Mouse (Mus musculus): Measurements from ENCODE around the gene Mlx. TPM values are rescaled to one million over a fixed set of nuclear protein-coding genes. Genes with fewer than 3 reads are reported as not detected.

Gene Mlx
- polyA plus RNA-seq, 1 experiment: 67.5 TPM

GRCm38 (mm10) chr11:101060126-101060525, 27.0 kb upstream of the Mlx start:
- Histone ChIP-seq H3K4me3 (ENCODE audit: insufficient read depth, low read depth, low read length) (no peak overlapping the region), H3K4me1 (ENCODE audit: control insufficient read depth, insufficient read depth, insufficient read length, low read length) (peaks cover 53% of the 10 kb centered on the region), H3K27ac (replicated peaks; ENCODE audit: low read depth, low read length) (peak overlapping the region; percentile 100)

GRCm38 (mm10) chr11:101061049-101061448, 26.0 kb upstream of the Mlx start:
- Histone ChIP-seq H3K4me1 (ENCODE audit: control insufficient read depth, insufficient read depth, insufficient read length, low read length) (peaks cover 53% of the 10 kb centered on the region), H3K4me3 (ENCODE audit: insufficient read depth, low read depth, low read length) (no peak overlapping the region), H3K27ac (replicated peaks; ENCODE audit: low read depth, low read length) (peak overlapping the region; percentile 94)

DNA sequence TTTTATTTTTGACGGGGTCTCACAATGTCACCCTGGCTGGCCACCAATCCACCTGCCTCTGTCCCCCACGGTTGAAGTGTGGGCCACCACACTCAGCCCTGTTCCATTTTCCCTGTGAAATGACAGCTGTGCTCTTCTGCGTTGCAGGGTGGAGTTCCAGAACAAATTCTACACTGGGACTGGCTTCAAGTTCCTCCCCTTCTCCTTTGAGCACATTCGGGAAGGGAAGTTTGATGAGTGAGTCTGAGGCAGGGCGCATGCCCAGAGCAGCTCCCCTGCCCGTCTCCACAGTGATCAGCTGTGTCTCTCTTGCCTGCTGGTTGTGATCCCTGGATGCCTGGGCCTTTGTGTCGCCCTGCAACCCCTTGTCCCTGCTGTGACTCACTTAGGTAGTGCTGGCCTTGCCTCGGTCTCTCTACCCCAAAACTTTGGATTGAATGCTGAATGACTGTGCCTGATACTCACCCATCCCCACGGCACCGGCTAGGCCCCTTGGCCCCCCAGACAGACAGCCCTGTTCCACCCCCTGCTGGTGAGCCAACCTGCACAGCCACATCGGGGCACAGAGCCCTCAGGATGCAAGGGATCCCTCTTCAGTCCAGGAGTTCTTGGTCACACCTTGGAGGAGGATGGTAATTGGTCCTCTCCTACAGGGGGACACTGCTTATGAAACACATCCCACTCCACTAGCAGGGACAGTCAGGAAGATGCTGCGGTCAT, 24.8 kb upstream of the Mlx start:
- peak overlapping the region; percentile 94 for H3K27ac ChIP-seq (replicated peaks; ENCODE audit: low read depth, low read length)
- no peak overlapping the region for H3K4me3 ChIP-seq (ENCODE audit: insufficient read depth, low read depth, low read length)
- peaks cover 53% of the 10 kb centered on the region for H3K4me1 ChIP-seq (ENCODE audit: control insufficient read depth, insufficient read depth, insufficient read length, low read length)

DNA sequence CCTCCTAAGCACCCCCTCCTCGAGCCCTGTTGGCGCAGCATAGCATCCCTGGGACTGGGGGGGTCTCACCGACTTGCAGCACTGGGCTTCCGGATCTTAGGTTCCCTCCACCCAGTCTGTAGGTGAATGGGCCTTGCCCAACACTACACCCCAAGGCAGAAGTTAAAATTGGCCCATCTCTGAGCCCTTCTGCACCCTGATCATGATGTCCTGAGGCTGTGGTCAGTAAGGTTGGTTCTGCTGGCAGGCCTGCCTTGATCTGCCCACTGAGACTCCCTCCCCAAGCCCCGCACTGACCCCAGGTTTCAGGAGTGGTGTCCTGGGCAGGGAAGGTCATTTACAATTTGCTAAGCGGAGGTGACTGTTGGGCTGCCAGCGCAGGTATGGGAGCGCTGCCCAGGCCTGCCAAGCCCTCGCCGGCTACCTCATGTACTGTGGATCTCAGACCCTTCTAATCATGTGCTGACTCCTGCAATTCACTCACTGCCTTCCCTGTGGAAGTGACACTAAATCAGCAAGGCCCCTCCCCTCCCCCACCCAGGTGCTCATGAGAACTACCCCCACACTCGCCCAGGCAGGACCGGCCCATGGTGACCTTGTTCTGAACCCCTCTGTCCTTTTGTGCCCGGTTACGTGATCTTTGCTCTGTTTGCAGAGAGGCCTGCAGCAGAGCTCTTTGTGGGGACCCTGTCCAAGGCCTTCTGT, 24.0 kb upstream of the Mlx start:
- Histone ChIP-seq H3K27ac (replicated peaks; ENCODE audit: low read depth, low read length) (peak overlapping the region; percentile 94), H3K4me1 (ENCODE audit: control insufficient read depth, insufficient read depth, insufficient read length, low read length) (peaks cover 53% of the 10 kb centered on the region), H3K4me3 (ENCODE audit: insufficient read depth, low read depth, low read length) (no peak overlapping the region)

DNA sequence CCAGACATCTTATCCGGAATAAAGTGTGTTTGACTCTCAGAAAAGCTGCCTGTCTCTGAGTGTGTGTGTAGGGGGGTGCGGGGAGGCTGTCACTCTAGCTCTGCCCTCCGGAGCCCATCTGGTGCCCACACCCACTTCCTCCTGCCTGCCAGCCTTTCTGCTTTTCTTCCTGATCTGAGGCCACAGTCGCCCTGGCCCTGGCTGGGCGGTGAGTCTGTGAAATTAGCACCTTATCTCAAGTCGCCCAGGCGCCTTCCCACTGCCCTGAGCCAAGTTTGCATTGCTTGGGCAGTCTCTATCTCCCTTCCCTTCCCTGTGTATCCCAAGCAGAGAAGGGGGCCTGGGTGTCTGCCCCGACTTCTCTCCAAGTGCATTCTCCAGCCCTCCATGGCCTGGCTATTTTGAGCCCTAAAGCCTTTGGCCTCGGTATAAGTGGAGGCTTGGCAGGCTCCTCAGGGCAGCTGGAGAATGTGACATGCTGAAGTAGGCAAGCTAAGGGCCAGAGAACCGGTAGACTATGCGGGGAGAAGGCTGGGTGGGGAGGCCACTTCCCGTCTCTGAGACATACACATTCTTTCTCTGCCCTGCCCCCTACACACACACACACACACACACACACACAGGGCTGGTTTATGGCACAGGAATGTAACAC, 23.3 kb upstream of the Mlx start:
- Histone ChIP-seq H3K4me3 (ENCODE audit: insufficient read depth, low read depth, low read length) (no peak overlapping the region), H3K4me1 (ENCODE audit: control insufficient read depth, insufficient read depth, insufficient read length, low read length) (peaks cover 48% of the 10 kb centered on the region), H3K27ac (replicated peaks; ENCODE audit: low read depth, low read length) (peak overlapping the region; percentile 94)

GRCm38 (mm10) chr11:101064462-101064861, 22.6 kb upstream of the Mlx start:
- Histone ChIP-seq H3K27ac (replicated peaks; ENCODE audit: low read depth, low read length) (peak overlapping the region; percentile 94), H3K4me1 (ENCODE audit: control insufficient read depth, insufficient read depth, insufficient read length, low read length) (peaks cover 43% of the 10 kb centered on the region), H3K4me3 (ENCODE audit: insufficient read depth, low read depth, low read length) (no peak overlapping the region)

DNA sequence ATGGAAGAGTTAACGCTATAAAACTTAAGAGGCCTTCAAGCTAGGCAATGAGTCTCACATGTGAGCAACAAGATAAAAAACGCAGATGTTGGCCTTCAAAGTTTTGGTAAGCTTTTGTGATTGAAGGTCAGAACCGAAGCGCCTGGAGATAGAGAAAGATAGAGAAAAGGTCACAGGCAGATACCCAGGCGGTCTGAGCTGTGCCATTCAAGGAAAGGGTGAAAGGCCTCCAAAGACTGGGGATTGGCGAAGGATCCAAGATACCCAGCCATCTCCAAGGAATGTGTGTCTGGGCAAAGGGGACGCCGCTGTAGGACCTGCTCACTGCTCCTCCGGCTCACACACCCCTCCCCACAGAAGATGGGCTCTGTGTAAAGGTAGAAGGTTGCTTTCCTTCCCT, 22.1 kb upstream of the Mlx start:
- no peak overlapping the region for H3K4me3 ChIP-seq (ENCODE audit: insufficient read depth, low read depth, low read length)
- peak overlapping the region; percentile 94 for H3K27ac ChIP-seq (replicated peaks; ENCODE audit: low read depth, low read length)
- H3K4me1 ChIP-seq (ENCODE audit: control insufficient read depth, insufficient read depth, insufficient read length, low read length): peaks cover 38% of the 10 kb centered on the region

- Histone ChIP-seq H3K27ac (replicated peaks; ENCODE audit: low read depth, low read length) (peak overlapping the region; percentile 94; the same call in 1 of the 2 replicates), H3K4me3 (ENCODE audit: insufficient read depth, low read depth, low read length) (peak overlapping the region; percentile 24), H3K4me1 (ENCODE audit: control insufficient read depth, insufficient read depth, insufficient read length, low read length) (peaks cover 25% of the 10 kb centered on the region)
These were observed 20.3 kb upstream of the Mlx start for GRCm38 (mm10) chr11:101066549-101067412.

DNA sequence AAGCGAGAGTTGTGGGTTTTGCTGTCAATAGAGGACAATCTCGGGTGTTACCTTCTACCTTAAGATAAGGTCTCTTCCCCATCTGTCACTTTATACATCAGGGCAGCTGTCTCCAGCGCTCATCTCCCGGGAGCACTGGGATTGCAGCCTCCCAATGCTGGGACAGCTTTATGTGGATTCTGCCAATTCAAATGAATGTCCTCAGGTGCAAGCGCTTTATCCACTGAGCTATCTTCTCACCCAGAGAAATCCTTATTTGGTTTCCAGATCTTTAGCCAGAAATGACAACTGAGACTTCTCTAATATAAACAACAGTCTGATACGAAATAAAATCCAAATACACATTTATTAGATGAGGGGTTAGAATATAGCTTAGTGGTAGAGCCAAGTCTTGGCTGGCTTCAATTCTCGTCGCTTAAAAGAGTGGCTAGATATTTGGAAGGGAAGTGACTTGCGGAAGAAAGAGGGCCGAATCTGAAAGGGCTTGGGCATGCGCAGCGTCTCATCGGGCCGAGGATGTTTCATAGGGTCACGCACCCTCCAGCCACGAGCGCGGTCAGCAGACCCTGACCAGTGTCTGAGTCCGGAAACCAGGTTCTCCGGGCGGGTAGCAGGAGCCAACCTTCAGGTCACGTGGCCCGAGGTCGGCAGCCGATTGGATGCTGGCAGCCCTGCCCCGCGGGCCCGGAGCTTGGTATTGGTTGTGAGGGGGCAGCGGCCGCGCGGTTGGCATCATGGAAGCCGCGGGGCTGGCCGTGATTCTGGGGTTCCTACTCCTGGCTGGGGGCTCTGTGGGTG, 17.5 kb upstream of the Mlx start, which contains the start of gene Naglu:
Naglu (plus strand) TSS at position 622 of the 798 bp plus-strand sequence.
- Histone ChIP-seq H3K4me1 (ENCODE audit: control insufficient read depth, insufficient read depth, insufficient read length, low read length) (peaks cover 1% of the 10 kb centered on the region; the same call in 1 of the 2 replicates), H3K27ac (replicated peaks; ENCODE audit: low read depth, low read length) (peak within 1 kb of the TSS; percentile 58), H3K4me3 (ENCODE audit: insufficient read depth, low read depth, low read length) (peak within 1 kb of the TSS; percentile 77)

DNA sequence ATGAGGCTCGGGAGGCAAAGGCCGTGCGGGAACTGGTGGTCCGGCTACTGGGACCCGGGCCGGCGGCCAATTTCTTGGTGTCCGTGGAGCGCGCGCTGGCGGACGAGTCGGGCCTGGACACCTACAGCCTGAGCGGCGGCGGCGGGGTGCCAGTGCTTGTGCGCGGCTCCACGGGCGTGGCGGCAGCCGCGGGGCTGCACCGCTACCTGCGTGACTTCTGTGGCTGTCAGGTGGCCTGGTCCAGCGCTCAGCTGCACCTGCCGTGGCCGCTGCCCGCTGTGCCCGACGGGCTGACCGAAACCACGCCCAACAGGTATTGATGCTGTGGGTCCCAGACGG, 16.9 kb upstream of the Mlx start:
- Histone ChIP-seq H3K27ac (replicated peaks; ENCODE audit: low read depth, low read length) (no peak overlapping the region), H3K4me1 (ENCODE audit: control insufficient read depth, insufficient read depth, insufficient read length, low read length) (no peaks in the 10 kb centered on the region), H3K4me3 (ENCODE audit: insufficient read depth, low read depth, low read length) (peak overlapping the region; percentile 77)

DNA sequence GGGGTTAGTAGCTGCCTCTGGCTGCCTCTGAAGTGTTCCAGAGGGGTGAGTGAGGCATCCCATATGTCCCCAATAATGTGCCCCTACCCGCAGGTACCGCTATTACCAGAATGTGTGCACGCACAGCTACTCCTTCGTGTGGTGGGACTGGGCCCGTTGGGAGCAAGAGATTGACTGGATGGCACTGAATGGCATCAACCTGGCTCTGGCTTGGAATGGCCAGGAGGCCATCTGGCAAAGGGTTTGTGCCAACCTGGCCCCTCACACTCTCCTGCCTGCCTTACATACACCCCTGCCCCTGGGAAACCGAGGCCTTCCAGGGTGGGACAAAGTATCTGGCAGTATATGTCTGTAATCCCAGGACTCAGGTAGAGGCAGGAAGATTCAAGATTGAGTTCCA, 16.1 kb upstream of the Mlx start:
- H3K27ac ChIP-seq (replicated peaks; ENCODE audit: low read depth, low read length): no peak overlapping the region
- H3K4me1 ChIP-seq (ENCODE audit: control insufficient read depth, insufficient read depth, insufficient read length, low read length): no peaks in the 10 kb centered on the region
- no peak overlapping the region; the same call in 1 of the 2 replicates for H3K4me3 ChIP-seq (ENCODE audit: insufficient read depth, low read depth, low read length)

- no peak overlapping the region for H3K27ac ChIP-seq (replicated peaks; ENCODE audit: low read depth, low read length)
- no peak overlapping the region for H3K4me3 ChIP-seq (ENCODE audit: insufficient read depth, low read depth, low read length)
- no peaks in the 10 kb centered on the region for H3K4me1 ChIP-seq (ENCODE audit: control insufficient read depth, insufficient read depth, insufficient read length, low read length)
These were observed 15.2 kb upstream of the Mlx start for GRCm38 (mm10) chr11:101071810-101072428.

DNA sequence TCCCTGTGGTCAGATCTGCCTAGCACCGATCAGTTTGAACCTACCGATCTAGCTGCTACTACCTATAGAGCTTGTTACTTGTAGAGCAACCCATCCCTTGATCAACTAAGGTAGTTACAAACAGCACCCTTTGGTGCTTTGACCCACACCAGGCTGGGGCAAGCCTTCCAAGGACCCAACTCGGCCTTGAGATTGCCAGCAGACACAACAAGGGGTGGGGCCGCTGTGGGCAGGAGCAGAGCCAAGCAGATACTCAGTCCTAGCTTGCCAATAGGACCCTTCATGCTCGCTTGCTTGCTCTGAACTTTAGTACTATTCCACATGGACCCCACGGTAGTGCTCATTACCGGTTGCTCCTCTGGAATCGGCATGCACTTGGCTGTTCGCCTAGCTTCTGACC, 9.0 kb upstream of the Mlx start, which contains the start of gene Hsd17b1:
Hsd17b1 (plus strand) TSS at position 291 of the 400 bp plus-strand sequence.
- Histone ChIP-seq H3K27ac (replicated peaks; ENCODE audit: low read depth, low read length) (no peak within 1 kb of the TSS), H3K4me1 (ENCODE audit: control insufficient read depth, insufficient read depth, insufficient read length, low read length) (no peaks in the 10 kb centered on the region)

DNA sequence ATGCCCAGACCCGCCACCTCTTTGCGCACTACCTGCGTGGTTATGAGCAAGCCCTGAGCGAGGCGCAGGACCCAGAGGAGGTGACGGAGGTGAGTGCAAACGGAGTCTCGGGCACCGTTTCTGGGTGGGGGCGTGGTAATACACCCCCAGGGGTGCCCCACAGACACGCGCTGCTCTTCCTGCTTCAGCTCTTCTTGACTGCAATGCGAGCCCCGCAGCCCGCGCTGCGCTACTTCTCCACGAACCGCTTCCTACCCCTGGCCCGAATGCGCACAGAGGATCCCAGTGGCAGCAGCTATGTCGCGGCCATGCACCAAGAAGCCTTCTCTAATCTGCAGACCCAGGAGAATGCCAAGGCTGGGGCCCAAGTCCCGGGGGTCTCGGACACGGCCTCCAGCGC, 7.3 kb upstream of the Mlx start:
- Histone ChIP-seq H3K4me3 (ENCODE audit: insufficient read depth, low read depth, low read length) (no peak overlapping the region), H3K27ac (replicated peaks; ENCODE audit: low read depth, low read length) (no peak overlapping the region), H3K4me1 (ENCODE audit: control insufficient read depth, insufficient read depth, insufficient read length, low read length) (no peaks in the 10 kb centered on the region)

More for the DNA sequence above, 9.0 kb upstream of the Mlx start, which contains the start of gene Hsd17b1:
- H3K4me3 ChIP-seq (ENCODE audit: insufficient read depth, low read depth, low read length): no peak within 1 kb of the TSS
